Mouse (Mus musculus) myocyte (in vitro differentiated cells): ENCODE measurements around the gene Macrod2.

ENCODE experiments used
- MAX ChIP-seq: IDR thresholded peaks from one replicate; pipeline ENCODE4 v1.6.1; 2011; ENCODE audit warnings: low read depth, mild to moderate bottlenecking, control low read depth
- POLR2A ChIP-seq: IDR thresholded peaks from one replicate; pipeline ENCODE4 v1.6.1; 2011; ENCODE audit warnings: low read depth, mild to moderate bottlenecking, control low read depth, moderate library complexity; ENCODE audit not compliant: insufficient read length
- REST ChIP-seq: IDR thresholded peaks from one replicate; pipeline ENCODE4 v1.6.1; 2011; ENCODE audit warnings: mild to moderate bottlenecking, control low read depth, moderate library complexity; ENCODE audit not compliant: insufficient read depth, insufficient read length
- USF1 ChIP-seq: IDR thresholded peaks from one replicate; pipeline ENCODE4 v1.6.1; 2011; ENCODE audit warnings: low read depth, mild to moderate bottlenecking, control low read depth, moderate library complexity

DNA sequence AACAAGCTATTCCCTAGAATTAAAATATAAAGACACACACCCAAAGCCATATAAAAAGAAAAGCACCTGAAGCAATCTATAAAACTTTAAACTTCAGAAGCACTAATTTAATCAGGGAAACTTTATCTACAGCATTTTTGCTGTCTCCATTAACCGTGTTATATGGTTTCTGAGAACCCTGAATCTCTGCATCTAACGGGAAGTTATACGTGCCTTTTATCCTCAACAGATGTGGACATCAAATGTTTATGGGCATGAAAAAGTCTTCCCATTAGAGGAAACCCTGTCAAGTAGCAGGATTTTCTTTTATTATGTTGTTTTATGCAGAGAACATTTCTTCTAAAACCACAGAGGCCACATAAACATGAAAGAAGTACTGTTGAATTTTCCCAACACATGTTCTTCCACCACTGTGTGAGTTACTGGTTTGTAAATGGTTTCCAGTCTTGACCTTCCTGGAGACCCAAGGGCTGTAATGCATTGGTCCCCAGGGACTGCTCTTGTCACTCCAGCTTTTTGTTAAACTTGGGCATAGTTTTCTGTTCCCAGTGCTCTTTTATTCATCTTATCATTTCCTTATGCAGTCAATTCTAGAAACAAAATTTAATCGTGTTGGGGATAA, 1629.5 kb downstream of the Macrod2 start:
- no peak for TF ChIP-seq MAX
- TF ChIP-seq POLR2A = no peak
- no peak for TF ChIP-seq USF1
- TF ChIP-seq REST = no peak
